Mouse (Mus musculus) activated CD4-positive, CD25-positive, alpha-beta regulatory T cell, adult 4 months (primary cell): ENCODE results near the gene Cog5. TPM values are rescaled to one million over a fixed set of nuclear protein-coding genes. Genes with fewer than 3 reads are reported as not detected.
A peak's percentile ranks its signal among the peaks of the same experiment; 100 is the strongest.

ENCODE experiments used
- ATAC-seq: one replicate; pipeline ENCODE4 v1.8.0; 2017
- polyA plus RNA-seq, 2 experiments: library from polyadenylated mRNA; unstranded; fragments of 100-300 nt; shearing (Covaris generic); gene quantifications; one replicate each; pipeline ENCODE4 v1.2.1; 2017

Cog5 gene
- polyA plus RNA-seq, 2 experiments from 2014 or later, result 44.4 to 48.2 TPM

GRCm38 (mm10) chr12:31943020-31943654, 288.5 kb downstream of the Cog5 start:
- no peak for ATAC-seq

GRCm38 (mm10) chr12:31944405-31944804, 289.7 kb downstream of the Cog5 start:
- ATAC-seq, result no peak

GRCm38 (mm10) chr12:31947476-31947875, 292.8 kb downstream of the Cog5 start:
- no peak for ATAC-seq

- no peak for ATAC-seq
These were observed 293.7 kb downstream of the Cog5 start for GRCm38 (mm10) chr12:31948101-31949000.

DNA sequence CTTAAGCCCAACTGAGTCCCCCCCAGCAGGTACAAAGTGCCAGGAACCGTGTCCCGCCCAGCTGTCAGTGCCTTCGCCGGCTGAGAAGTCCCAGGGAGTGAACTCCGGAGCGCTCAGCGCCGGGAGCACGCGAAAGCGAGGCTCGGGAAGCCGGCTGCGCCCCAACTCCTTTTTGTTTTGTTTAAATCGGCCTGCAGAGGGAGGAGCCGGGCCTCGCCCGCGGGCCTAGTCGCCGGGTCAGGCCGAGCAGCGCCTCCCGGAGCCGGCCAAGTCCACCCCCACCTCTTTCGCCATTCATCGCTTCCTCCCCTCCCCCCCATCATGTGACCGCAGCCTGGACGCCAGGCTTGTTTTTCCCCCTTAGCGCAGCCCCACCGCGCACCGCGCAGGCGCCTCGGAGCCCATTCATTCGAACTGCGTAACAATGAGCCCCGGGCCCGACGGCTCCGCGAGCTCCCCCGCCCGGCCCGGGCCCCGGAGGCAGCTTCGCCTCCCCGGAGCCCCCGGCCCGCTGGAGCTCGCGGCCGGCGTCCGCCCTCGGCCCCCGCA, 294.6 kb downstream of the Cog5 start:
- ATAC-seq, result peak; percentile 4

DNA sequence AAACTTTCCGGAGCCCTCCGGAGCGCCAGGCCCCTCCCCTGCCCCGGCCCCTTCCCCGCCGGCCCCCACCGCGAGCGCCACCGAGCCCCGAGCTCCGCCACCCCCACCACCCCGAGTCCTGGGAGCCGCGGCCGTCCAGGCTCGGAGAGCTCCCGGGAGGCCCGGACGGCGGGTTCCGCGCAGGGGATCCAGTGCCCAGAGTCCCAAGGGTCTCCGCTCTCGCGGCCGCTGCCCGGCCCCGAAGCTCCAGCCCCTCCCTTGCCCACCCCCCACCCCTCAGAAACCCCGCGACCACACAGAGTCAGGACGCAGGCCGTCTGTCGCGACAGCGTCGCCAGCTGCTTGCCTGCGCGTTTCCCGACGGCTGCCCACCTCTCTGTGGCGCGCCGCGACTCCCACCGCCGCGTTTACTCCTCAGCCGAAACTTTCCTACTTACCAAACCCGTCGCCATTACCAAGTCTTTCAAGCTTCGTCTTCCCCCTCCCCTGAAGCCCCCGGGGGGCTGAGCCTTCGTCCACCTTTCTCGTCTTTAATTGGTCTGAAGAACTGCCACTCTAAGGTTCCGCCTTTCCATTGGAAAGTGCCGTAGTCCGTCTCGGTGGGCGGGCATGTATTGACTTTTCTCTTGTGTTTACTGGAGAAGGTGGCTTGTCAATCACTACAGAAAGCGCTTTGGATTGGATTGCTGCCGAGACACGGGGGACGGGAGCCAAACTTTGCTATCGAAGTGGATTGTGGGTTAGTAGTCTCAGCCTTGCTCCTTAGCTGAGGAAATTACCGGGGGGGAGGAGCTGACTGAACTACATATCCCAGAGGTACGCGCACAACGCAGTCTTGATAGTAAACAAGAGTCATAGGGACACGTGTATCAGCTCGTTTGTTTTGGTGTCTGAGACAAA, 295.3 kb downstream of the Cog5 start, which contains the start of gene Hbp1:
Gene Hbp1, minus strand, starts transcription at position 777 of the 900 bp plus-strand sequence.
- peak; percentile 87 for ATAC-seq

DNA sequence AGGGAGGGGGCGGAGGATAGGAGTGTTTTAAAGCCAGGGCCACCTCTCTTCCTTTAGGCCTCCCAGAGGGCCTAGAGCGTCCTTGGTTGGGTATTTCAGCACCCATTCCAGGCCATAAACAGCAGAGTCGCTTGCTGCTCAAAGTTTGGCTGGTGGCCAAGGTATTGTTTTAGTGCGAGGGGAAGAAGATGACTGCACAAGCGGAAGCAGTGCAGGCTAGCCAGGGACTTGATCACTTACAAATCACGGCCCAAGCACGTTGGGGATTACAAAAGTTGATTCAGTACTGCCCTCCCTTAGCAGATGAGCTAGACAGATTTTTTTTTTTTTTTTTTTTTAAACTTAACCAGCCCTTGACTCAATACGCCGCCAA, 296.0 kb downstream of the Cog5 start:
- ATAC-seq, result no peak

- no peak for ATAC-seq
These were observed 301.2 kb downstream of the Cog5 start for GRCm38 (mm10) chr12:31955843-31956242.

- ATAC-seq, result no peak
These were observed 309.4 kb downstream of the Cog5 start for GRCm38 (mm10) chr12:31964074-31964473.

GRCm38 (mm10) chr12:31965517-31966212, 311.0 kb downstream of the Cog5 start:
- no peak for ATAC-seq

GRCm38 (mm10) chr12:31966405-31966804, 311.7 kb downstream of the Cog5 start:
- no peak for ATAC-seq

GRCm38 (mm10) chr12:31967536-31967935, 312.9 kb downstream of the Cog5 start:
- peak; percentile 98 for ATAC-seq

- no peak for ATAC-seq
These were observed 314.4 kb downstream of the Cog5 start for GRCm38 (mm10) chr12:31969111-31969510.

DNA sequence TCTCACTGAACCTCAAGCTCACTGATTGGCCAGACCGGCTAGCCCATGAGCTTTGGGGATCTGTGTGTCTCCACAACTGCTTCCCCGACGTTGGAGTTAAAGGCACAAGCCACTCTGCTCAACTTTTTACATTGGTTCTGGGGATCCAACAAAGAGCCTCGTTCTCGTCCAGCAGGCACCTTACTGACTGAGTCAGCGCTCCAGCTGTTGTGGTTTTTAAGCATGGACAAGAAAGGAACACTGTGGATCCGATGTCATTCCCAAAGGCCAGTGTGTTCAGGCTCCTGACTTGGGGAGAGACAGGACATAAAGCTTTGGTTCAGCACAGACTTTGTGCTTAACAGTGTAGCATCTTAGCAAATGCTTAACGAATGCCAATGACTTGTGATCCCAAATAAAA, 316.9 kb downstream of the Cog5 start:
- no peak for ATAC-seq

GRCm38 (mm10) chr12:31973473-31974172, 319.0 kb downstream of the Cog5 start:
- no peak for ATAC-seq

- ATAC-seq, result no peak
These were observed 321.9 kb downstream of the Cog5 start for GRCm38 (mm10) chr12:31976544-31976943.

DNA sequence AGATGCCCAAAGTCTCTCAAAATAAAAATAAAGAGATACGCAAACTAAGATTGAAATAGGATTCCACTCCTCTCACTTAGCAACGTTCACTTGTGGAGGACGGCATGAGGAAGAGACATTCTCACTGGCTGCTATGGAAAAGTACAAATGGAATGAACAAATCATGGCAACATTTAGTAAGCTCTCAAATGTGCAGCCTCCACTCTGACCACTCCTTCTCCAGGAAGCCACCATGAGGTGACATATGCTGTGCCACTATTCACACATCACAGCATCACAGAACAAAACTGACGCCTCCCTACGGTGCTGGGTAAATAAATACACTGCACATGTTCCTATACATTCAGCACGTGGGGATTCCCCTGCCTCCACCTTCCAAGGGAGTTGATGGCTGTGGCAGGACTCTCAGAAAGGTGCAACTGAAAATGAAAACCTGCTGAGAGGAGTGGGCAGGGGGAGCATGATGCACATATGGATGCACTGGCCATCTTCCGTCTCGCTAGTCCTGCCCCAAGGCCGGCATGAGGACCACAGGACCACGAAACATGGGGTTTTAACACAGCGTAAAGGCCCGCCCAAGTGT, 323.0 kb downstream of the Cog5 start:
- ATAC-seq, result no peak

DNA sequence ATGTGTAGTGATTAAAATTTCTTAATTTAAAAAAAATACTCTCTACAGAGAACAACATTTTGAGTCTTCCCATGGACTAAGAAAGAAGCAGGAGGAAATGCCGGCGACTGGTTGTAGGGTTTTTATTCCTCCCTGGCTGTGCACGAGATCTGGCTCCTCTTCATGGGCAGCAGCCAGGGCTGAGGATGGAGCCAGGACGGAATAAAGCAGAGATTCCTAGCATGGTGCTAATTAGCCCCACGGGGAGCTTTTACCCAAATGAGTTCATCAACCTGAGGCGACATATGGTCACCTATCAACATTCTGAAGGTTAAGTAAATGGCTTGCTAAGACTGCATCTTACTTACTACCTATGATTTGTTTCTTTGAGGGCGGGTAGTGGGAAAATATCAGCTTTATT, 328.6 kb downstream of the Cog5 start:
- ATAC-seq, result no peak

- no peak for ATAC-seq
These were observed 329.1 kb downstream of the Cog5 start for GRCm38 (mm10) chr12:31983769-31984168.

DNA sequence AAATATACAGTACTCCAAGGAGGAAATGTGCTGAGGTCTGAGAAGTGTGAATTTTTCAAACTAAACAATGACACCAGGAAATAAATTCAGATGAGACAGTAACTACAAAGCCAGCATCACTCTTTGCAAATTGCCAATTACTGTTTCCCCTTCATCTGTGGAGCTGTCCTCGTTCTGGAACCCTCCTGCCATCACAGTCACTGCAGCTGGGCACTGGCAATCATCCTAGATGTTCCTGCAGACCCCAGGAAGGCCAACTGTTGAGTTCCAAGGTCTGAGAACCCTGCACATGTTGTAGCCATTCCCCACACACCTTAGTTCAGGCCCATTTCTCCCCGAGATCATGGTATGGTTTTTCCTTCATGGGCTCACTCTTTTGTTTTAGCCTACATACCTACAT, 329.5 kb downstream of the Cog5 start:
- no peak for ATAC-seq

DNA sequence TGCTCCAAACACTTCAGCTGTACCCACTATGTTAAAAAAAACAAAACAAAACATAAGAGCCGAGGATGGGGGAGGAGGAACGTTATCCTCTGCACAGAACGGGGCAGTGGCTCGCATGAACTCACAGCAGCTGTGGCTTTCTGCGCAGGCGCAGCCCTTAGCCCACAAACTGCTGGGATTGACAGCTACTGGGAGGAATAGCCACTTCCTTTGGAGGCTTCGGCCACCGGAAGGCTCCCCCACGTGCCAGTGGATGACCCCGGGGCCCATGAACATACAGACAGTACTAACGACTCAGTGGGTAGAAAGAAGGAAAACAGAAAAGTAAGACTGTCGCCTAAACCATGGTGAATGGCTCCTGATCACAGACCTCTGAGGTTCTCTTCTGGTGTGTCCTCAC, 330.0 kb downstream of the Cog5 start:
- ATAC-seq, result no peak
